Mouse (Mus musculus) heart, embryonic 16.5 days (tissue): ENCODE data around the gene Cryaa. TPM values are rescaled to one million over a fixed set of nuclear protein-coding genes. Genes with fewer than 3 reads are reported as not detected.
"Not testable (repeated sequence)": the region's sequence is repeated elsewhere in the genome, so short reads cannot be mapped to it uniquely, and the experiment has no call there.

Experiments
- ATAC-seq: fragments of 200-750 bp; cut with Nextera tagmentation; replicated peaks from 2 replicates; pipeline ENCODE4 v1.8.0; 2017; ENCODE audit warnings: moderate number of reproducible peaks; ENCODE audit not compliant: insufficient read depth, low FRiP score; ENCODE audit errors: extremely low read depth
- H3K27ac ChIP-seq: fragments of 300-500 bp; sonication (generic); 2 replicates; pipeline ENCODE4 v1.5.1; 2014; ENCODE audit warnings: mild to moderate bottlenecking, low read length, control low read depth, moderate library complexity
- H3K27me3 ChIP-seq: fragments of 300-500 bp; sonication (generic); 2 replicates; pipeline ENCODE4 v1.6.1; 2014; ENCODE audit warnings: low read length, mixed read lengths; ENCODE audit not compliant: control insufficient read depth, insufficient read depth
- H3K36me3 ChIP-seq: fragments of 300-500 bp; sonication (generic); 2 replicates; pipeline ENCODE4 v1.6.1; 2014; ENCODE audit not compliant: control insufficient read depth, insufficient read depth
- H3K4me1 ChIP-seq: fragments of 300-500 bp; sonication (generic); 2 replicates; pipeline ENCODE4 v1.6.1; 2014; ENCODE audit warnings: low read length, mixed read lengths; ENCODE audit not compliant: control insufficient read depth, insufficient read depth
- H3K4me2 ChIP-seq: fragments of 300-500 bp; sonication (generic); 2 replicates; pipeline ENCODE4 v1.6.1; 2014; ENCODE audit warnings: low read depth, mild to moderate bottlenecking, control low read depth, low read length
- H3K4me3 ChIP-seq: fragments of 300-500 bp; sonication (generic); 2 replicates; pipeline ENCODE4 v1.5.1; 2014; ENCODE audit warnings: mild to moderate bottlenecking, control low read depth, low read length
- H3K9ac ChIP-seq: fragments of 300-500 bp; sonication (generic); 2 replicates; pipeline ENCODE4 v1.6.1; 2014; ENCODE audit warnings: low read length, control low read depth
- H3K9me3 ChIP-seq: fragments of 300-500 bp; sonication (generic); replicated peaks from 2 replicates; pipeline ENCODE4 v1.6.1; 2016; ENCODE audit warnings: low read length; ENCODE audit not compliant: control insufficient read depth
- WGBS: fragments of 180-500 bp; shearing (Covaris S2); extraction: QIAGEN DNeasy Blood & Tissue Kit; methylation state at CpG from one replicate; pipeline ENCODE4 v1.1.7; 2014; 5-methylcytosine and 5-hydroxymethylcytosine counted together
- polyA plus RNA-seq: library from polyadenylated mRNA; unstranded; fragments of >200 nt; fragmentation: Nextera tagmentation; extraction: Ambion mirVana; gene quantifications from 2 replicates; pipeline ENCODE4 v1.2.1, GENCODE M21; 2015

Cryaa gene
- polyA plus RNA-seq, 1 experiment from 2014 or later = 0.21 TPM

- H3K4me3 ChIP-seq = no peak overlapping the region
- 64% methylated on average over 7 of the region's 7 CpGs for WGBS
- H3K4me1 ChIP-seq = peaks cover 11% of the 10 kb centered on the region
- H3K27me3 ChIP-seq = no peaks in the 10 kb centered on the region
- no peak overlapping the region for H3K9ac ChIP-seq
- H3K27ac ChIP-seq = no peak overlapping the region
- no peaks in the 10 kb centered on the region for H3K9me3 ChIP-seq
- no peak overlapping the region for H3K4me2 ChIP-seq
- H3K36me3 ChIP-seq = no peaks in the 10 kb centered on the region
- ATAC-seq = no peak
Measured at GRCm38 (mm10) chr17:31694023-31694376, 16.4 kb downstream of the Cryaa start.

GRCm38 (mm10) chr17:31694949-31695348 lies 17.3 kb downstream of the Cryaa start:
- ATAC-seq = no peak
- Histone ChIP-seq H3K4me3 (no peak overlapping the region), H3K4me1 (peaks cover 11% of the 10 kb centered on the region), H3K4me2 (no peak overlapping the region), H3K27me3 (no peaks in the 10 kb centered on the region), H3K27ac (no peak overlapping the region), H3K9me3 (no peaks in the 10 kb centered on the region), H3K9ac (no peak overlapping the region), H3K36me3 (no peaks in the 10 kb centered on the region)
- WGBS = 94% methylated on average over 1 of the region's 1 CpGs

- H3K9ac ChIP-seq, H3K9me3 ChIP-seq, H3K4me3 ChIP-seq, H3K27ac ChIP-seq, H3K27me3 ChIP-seq, ATAC-seq, H3K36me3 ChIP-seq, H3K4me2 ChIP-seq: not testable (repeated sequence)
- H3K4me1 ChIP-seq = peaks cover 11% of the 10 kb centered on the region
- 88% methylated on average over 6 of the region's 7 CpGs for WGBS
Measured at GRCm38 (mm10) chr17:31695356-31695755, 17.7 kb downstream of the Cryaa start.

- Histone ChIP-seq H3K27ac (no peak overlapping the region), H3K27me3 (no peaks in the 10 kb centered on the region), H3K9ac (no peak overlapping the region), H3K9me3 (no peaks in the 10 kb centered on the region), H3K4me2 (no peak overlapping the region), H3K4me1 (peaks cover 7% of the 10 kb centered on the region), H3K4me3 (no peak overlapping the region), H3K36me3 (no peaks in the 10 kb centered on the region)
- ATAC-seq = no peak
- 71% methylated on average over 11 of the region's 11 CpGs for WGBS
Measured at GRCm38 (mm10) chr17:31698347-31698746, 20.7 kb downstream of the Cryaa start.

GRCm38 (mm10) chr17:31703276-31703980 lies 25.8 kb downstream of the Cryaa start:
- Histone ChIP-seq H3K4me1 (peaks cover 4% of the 10 kb centered on the region; the same call in 1 of the 2 replicates), H3K27me3 (no peaks in the 10 kb centered on the region), H3K27ac (no peak overlapping the region), H3K9me3 (no peaks in the 10 kb centered on the region), H3K4me2 (no peak overlapping the region), H3K4me3 (no peak overlapping the region), H3K36me3 (no peaks in the 10 kb centered on the region), H3K9ac (no peak overlapping the region)
- no peak for ATAC-seq
- 61% methylated on average over 6 of the region's 6 CpGs for WGBS

- Histone ChIP-seq H3K4me3 (no peak overlapping the region), H3K4me2 (no peak overlapping the region), H3K27ac (no peak overlapping the region), H3K4me1 (peaks cover 4% of the 10 kb centered on the region; the same call in 1 of the 2 replicates), H3K9ac (no peak overlapping the region), H3K36me3 (no peaks in the 10 kb centered on the region), H3K27me3 (no peaks in the 10 kb centered on the region), H3K9me3 (no peaks in the 10 kb centered on the region)
- ATAC-seq = no peak
- 72% methylated on average over 20 of the region's 20 CpGs for WGBS
Measured at GRCm38 (mm10) chr17:31705271-31706020, 27.8 kb downstream of the Cryaa start.

- Histone ChIP-seq H3K9ac (no peak overlapping the region), H3K27me3 (no peaks in the 10 kb centered on the region), H3K36me3 (no peaks in the 10 kb centered on the region), H3K27ac (no peak overlapping the region), H3K4me1 (no peaks in the 10 kb centered on the region), H3K4me3 (no peak overlapping the region), H3K9me3 (no peaks in the 10 kb centered on the region), H3K4me2 (no peak overlapping the region)
- WGBS = 68% methylated on average over 7 of the region's 7 CpGs
- ATAC-seq = no peak
Measured at GRCm38 (mm10) chr17:31709121-31709741, 31.6 kb downstream of the Cryaa start.

GRCm38 (mm10) chr17:31710455-31710854 lies 32.8 kb downstream of the Cryaa start:
- ATAC-seq = no peak
- WGBS = 67% methylated on average over 8 of the region's 8 CpGs

GRCm38 (mm10) chr17:31713709-31714108 lies 36.1 kb downstream of the Cryaa start:
- H3K27me3 ChIP-seq = no peaks in the 10 kb centered on the region
- H3K36me3 ChIP-seq = no peaks in the 10 kb centered on the region
- no peak overlapping the region for H3K4me3 ChIP-seq
- H3K27ac ChIP-seq = no peak overlapping the region
- 79% methylated on average over 9 of the region's 9 CpGs for WGBS
- no peak for ATAC-seq
- H3K9me3 ChIP-seq = no peaks in the 10 kb centered on the region
- no peaks in the 10 kb centered on the region for H3K4me1 ChIP-seq
- no peak overlapping the region for H3K4me2 ChIP-seq
- H3K9ac ChIP-seq = no peak overlapping the region

More at GRCm38 (mm10) chr17:31710455-31710854, 32.8 kb downstream of the Cryaa start:
- H3K36me3 ChIP-seq = no peaks in the 10 kb centered on the region
- H3K9ac ChIP-seq = no peak overlapping the region
- no peak overlapping the region for H3K4me2 ChIP-seq
- H3K9me3 ChIP-seq = no peaks in the 10 kb centered on the region
- no peaks in the 10 kb centered on the region for H3K27me3 ChIP-seq
- no peaks in the 10 kb centered on the region for H3K4me1 ChIP-seq
- H3K27ac ChIP-seq = no peak overlapping the region
- no peak overlapping the region for H3K4me3 ChIP-seq
